Mouse (Mus musculus): ENCODE results near the gene Bcl6.

DNA sequence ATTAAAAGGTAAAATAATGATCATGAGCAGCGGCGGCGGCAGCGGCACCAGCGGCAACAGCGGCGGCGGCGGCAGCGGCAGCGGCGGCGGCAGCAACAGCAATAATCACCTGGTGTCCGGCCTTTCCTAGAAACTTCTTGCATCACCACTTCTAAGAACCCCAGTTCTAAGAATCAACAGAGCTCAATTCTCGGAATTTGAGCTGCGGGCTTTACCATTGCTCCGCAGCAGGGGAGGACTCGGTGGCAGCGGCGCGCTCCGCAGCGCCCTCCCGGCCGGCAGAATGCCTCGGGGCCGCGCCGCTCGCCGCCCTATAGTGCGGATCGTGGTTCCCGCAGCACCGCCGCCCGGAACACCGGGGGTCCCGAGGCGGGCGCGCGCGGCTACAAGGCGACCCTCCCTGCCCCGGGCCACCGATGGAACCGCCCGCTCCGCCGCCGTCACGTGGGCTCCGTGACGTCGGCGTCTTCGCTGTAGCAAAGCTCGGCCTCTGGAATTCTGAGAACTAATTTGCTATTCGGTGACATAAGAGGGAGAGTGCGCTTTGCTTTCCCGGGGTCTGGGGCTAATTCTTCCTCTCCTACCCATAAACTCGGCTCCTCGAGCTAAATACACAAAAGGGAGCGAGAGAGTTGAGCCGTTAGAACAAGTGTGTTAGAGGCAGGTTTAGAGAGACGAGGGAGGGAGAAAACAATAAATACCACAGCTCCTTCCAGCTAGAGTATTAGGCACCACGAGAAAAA lies at the start of gene Bcl6, which contains the start of gene Gm37419:
- TF ChIP-seq TAL1 (IDR thresholded peaks at IDR 0.05; ENCODE audit: low read length) = no peak
- no peak for TF ChIP-seq GATA1 (IDR thresholded peaks at IDR 0.05; ENCODE audit: low read length)
